ENCODE assay signal across 8 mouse cellular contexts in the genomic region with DNA sequence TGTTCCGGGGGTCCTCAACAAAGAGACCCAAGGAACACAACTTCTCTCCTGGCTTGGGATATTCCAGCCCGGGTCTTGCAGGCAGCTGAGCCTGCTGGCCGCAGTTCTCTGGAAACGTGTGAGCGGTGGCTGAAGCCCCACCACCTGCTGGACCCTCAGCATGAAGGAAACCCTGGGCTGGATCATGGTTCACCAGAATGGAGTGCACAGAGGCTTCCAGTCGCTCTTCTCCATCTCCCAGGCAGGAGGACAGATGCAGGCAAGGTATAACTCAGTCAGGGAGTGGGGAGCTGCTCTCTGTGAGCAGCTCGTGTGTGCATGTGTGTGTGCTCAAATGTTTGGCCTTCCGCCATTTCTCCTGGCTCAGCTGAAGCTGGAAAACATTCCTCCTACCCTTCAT. TPM values are rescaled to one million over a fixed set of nuclear protein-coding genes. Genes with fewer than 3 reads are reported as not detected.
DNase-seq lines count a peak whose midpoint lies in the region; ATAC-seq and TF ChIP-seq lines count a peak whose summit lies in the region.

No protein-coding gene starts in this region.

- peak; percentile 28; the same call in 1 of the 2 replicates for ATAC-seq in forebrain, embryonic 11.5 days (replicated peaks; ENCODE audit: low FRiP score)

- H3K36me3 ChIP-seq in forebrain, embryonic 11.5 days (ENCODE audit: control insufficient read depth, insufficient read depth, low read length), result no peaks in the 10 kb centered on the region

- 10% methylated on average over 8 of the region's 8 CpGs for WGBS in forebrain, embryonic 11.5 days

- no peaks in the 10 kb centered on the region for H3K9me3 ChIP-seq in forebrain, embryonic 11.5 days (ENCODE audit: control insufficient read depth, low read length)

- H3K4me3 ChIP-seq in forebrain, embryonic 11.5 days (ENCODE audit: low read depth, low read length), result no peak overlapping the region

- TF ChIP-seq POLR2A in brain, embryonic 14.5 days (IDR thresholded peaks at IDR 0.05; ENCODE audit: borderline replicate concordance, extremely low read depth, insufficient read depth, insufficient read length, poor library complexity, severe bottlenecking), result no peak

- H3K27me3 ChIP-seq in forebrain, embryonic 11.5 days (ENCODE audit: control insufficient read depth, insufficient read depth, low read length), result peaks cover 6% of the 10 kb centered on the region

- no peak overlapping the region for H3K9ac ChIP-seq in forebrain, embryonic 11.5 days (ENCODE audit: low read length)

- TF ChIP-seq CTCF in brain, embryonic 14.5 days (IDR thresholded peaks at IDR 0.05; ENCODE audit: borderline replicate concordance, extremely low read depth, insufficient read depth, insufficient read length), result no peak; the same call in 1 of the 2 replicates

- intact Hi-C loops in heart, postnatal 10 days (cut with DNase I), result no loop called here

- peak; percentile 70 for DNase-seq in A20 (ENCODE audit: low read depth, low spot score)
- DNase-seq in brain, embryonic 14.5 days (ENCODE audit: low read depth), result peak; percentile 97
- peak; percentile 92 for DNase-seq in forebrain, embryonic 11.5 days (ENCODE audit: low spot score)
- peak; percentile 92 to 94 for DNase-seq in heart, postnatal 10 days
- DNase-seq in kidney, postnatal 14 days, result peak; percentile 90
- DNase-seq in lung, adult 18-20 months, result peak; percentile 60
- peak; percentile 50 for DNase-seq in ovary, adult 18-20 months (ENCODE audit: low spot score)
- DNase-seq in urinary bladder, postnatal 36 days (ENCODE audit: low spot score in 2 of 2), result peak; percentile 45 to 63

- H3K4me1 ChIP-seq in forebrain, embryonic 11.5 days (replicated peaks; ENCODE audit: control insufficient read depth, insufficient read depth, low read length), result peaks cover 73% of the 10 kb centered on the region

- H3K27ac ChIP-seq in forebrain, embryonic 11.5 days (ENCODE audit: low read depth, low read length), result no peak overlapping the region

- no peak overlapping the region for H3K4me2 ChIP-seq in forebrain, embryonic 11.5 days (ENCODE audit: low read depth, low read length, severe bottlenecking)

RNA-seq across cellular contexts. Expression of gene Srcin1, which starts 7.3 kb away (rescaled TPM):
- polyA plus RNA-seq in brain, embryonic 14.5 days (2012; rRNA removed), result 45.1 and 70.2 TPM in 2 replicates
- 3.2 and 3.7 TPM in 2 replicates for polyA plus RNA-seq in forebrain, embryonic 11.5 days (2014; fragmentation: Nextera tagmentation; extraction: Ambion mirVana)
- total RNA-seq in heart, postnatal 10 days (2021), result under 1 TPM; 0.19 to 0.20 TPM
